Mouse (Mus musculus): ENCODE measurements around the gene Adam6b.

Adam6b gene

GRCm38 (mm10) chr12:113489211-113489610 lies at the start of gene Adam6b:
Gene Adam6b (plus strand): TSS chr12:113489511.
- in situ Hi-C loops (cut with MboI, MseI) = loop anchor here (5.0 to 10.0 kb wide), 3 partner anchors 53 to 136 kb away; partner anchors contain the start of gene Adam6a

GRCm38 (mm10) chr12:113446061-113446460 lies 43.2 kb upstream of the Adam6b start:
- in situ Hi-C loops (cut with MboI, MseI) = no loop called here

GRCm38 (mm10) chr12:113476164-113476563 lies 13.1 kb upstream of the Adam6b start:
- in situ Hi-C loops (cut with MboI, MseI) = no loop called here

GRCm38 (mm10) chr12:113482147-113482546 lies 7.2 kb upstream of the Adam6b start:
- in situ Hi-C loops (cut with MboI, MseI) = loop anchor here (5.0 to 10.0 kb wide), 2 partner anchors 143 to 260 kb away; no protein-coding TSS in a partner anchor

GRCm38 (mm10) chr12:113482661-113483389 lies 6.5 kb upstream of the Adam6b start:
- in situ Hi-C loops (cut with MboI, MseI) = loop anchor here (5.0 to 10.0 kb wide), 2 partner anchors 142 to 261 kb away; no protein-coding TSS in a partner anchor

- in situ Hi-C loops (cut with MboI, MseI) = loop anchor here (5.0 to 10.0 kb wide), 2 partner anchors 141 to 261 kb away; no protein-coding TSS in a partner anchor
Measured at GRCm38 (mm10) chr12:113483492-113484162, 5.7 kb upstream of the Adam6b start.

GRCm38 (mm10) chr12:113484971-113485485 lies 4.3 kb upstream of the Adam6b start:
- in situ Hi-C loops (cut with MboI, MseI) = loop anchor here (5.0 to 10.0 kb wide), 4 partner anchors 57 to 263 kb away; partner anchors contain the start of gene Adam6a

- in situ Hi-C loops (cut with MboI, MseI) = loop anchor here (5.0 to 10.0 kb wide), 3 partner anchors 55 to 137 kb away; partner anchors contain the start of gene Adam6a
Measured at GRCm38 (mm10) chr12:113487693-113488092, 1.6 kb upstream of the Adam6b start.

GRCm38 (mm10) chr12:113525901-113526300 lies 36.6 kb downstream of the Adam6b start:
- in situ Hi-C loops (cut with MboI, MseI) = no loop called here
